Mouse (Mus musculus): Measurements from ENCODE around the gene Gm44790.

- TF ChIP-seq CTCF (conservative IDR thresholded peaks at IDR 0.05; ENCODE audit: low read length) (no peak), POU5F1 (IDR thresholded peaks at IDR 0.05; ENCODE audit: borderline replicate concordance, low read length) (no peak), NANOG (IDR thresholded peaks at IDR 0.05; ENCODE audit: borderline replicate concordance, low read length) (no peak)
Measured at GRCm38 (mm10) chr6:86480189-86480831, 53.9 kb downstream of the Gm44790 start.

All from E14TG2a.4 (cell line).